Mouse (Mus musculus): ENCODE measurements at regions not wholly inside any gene's neighbourhood (a gene's known extent, or its start where the extent isn't known, plus 50 kb on each side); places are given as distances from the start of the nearest gene placed in this dataset.

- ATAC-seq (ENCODE audit: low read depth) (no peak), DNase-seq (ENCODE audit: low spot score) (no peak)
- H3K9ac ChIP-seq (ENCODE audit: low read depth, low read length), result no peak overlapping the region
- H3K4me1 ChIP-seq (ENCODE audit: control insufficient read depth, insufficient read depth, low read length), result no peaks in the 10 kb centered on the region
- no peak overlapping the region for H3K4me3 ChIP-seq (ENCODE audit: low read depth, low read length)
- H3K36me3 ChIP-seq (ENCODE audit: control insufficient read depth, insufficient read depth, low read length), result no peaks in the 10 kb centered on the region
- H3K27ac ChIP-seq (replicated peaks; ENCODE audit: low read depth, low read length), result no peak overlapping the region
- H3K9me3 ChIP-seq (ENCODE audit: control insufficient read depth, low read length), result no peaks in the 10 kb centered on the region
- 78% methylated on average over 3 of the region's 3 CpGs for WGBS
- H3K27me3 ChIP-seq (replicated peaks; ENCODE audit: control insufficient read depth, insufficient read depth, low read length), result no peaks in the 10 kb centered on the region
- no peak overlapping the region for H3K4me2 ChIP-seq (ENCODE audit: low read depth, low read length)
Observed at GRCm38 (mm10) chr15:7554433-7554832, 156.2 kb upstream of the Egflam start.

- DNase-seq (ENCODE audit: low spot score), result peak; percentile 6
- Histone ChIP-seq H3K36me3 (ENCODE audit: control insufficient read depth, insufficient read depth, low read length) (no peaks in the 10 kb centered on the region), H3K27me3 (replicated peaks; ENCODE audit: control insufficient read depth, insufficient read depth, low read length) (no peaks in the 10 kb centered on the region), H3K4me1 (ENCODE audit: control insufficient read depth, insufficient read depth, low read length) (peaks cover 16% of the 10 kb centered on the region), H3K4me2 (ENCODE audit: low read depth, low read length) (no peak overlapping the region), H3K27ac (replicated peaks; ENCODE audit: low read depth, low read length) (0 out of 2 replicates have a peak overlapping the region, but pooled peaks have one; percentile 18), H3K9me3 (ENCODE audit: control insufficient read depth, low read length) (no peaks in the 10 kb centered on the region), H3K9ac (ENCODE audit: low read depth, low read length) (no peak overlapping the region), H3K4me3 (ENCODE audit: low read depth, low read length) (no peak overlapping the region)
- WGBS, result 41% methylated on average over 4 of the region's 4 CpGs
- ATAC-seq (ENCODE audit: low read depth), result peak; percentile 64
Observed at GRCm38 (mm10) chr15:7563279-7563678, 165.1 kb upstream of the Egflam start.

GRCm38 (mm10) chr15:7563726-7564125 is 165.5 kb upstream of the Egflam start:
- no peak overlapping the region for H3K9ac ChIP-seq (ENCODE audit: low read depth, low read length)
- no peak overlapping the region for H3K4me2 ChIP-seq (ENCODE audit: low read depth, low read length)
- H3K36me3 ChIP-seq (ENCODE audit: control insufficient read depth, insufficient read depth, low read length), result no peaks in the 10 kb centered on the region
- H3K27ac ChIP-seq (replicated peaks; ENCODE audit: low read depth, low read length), result 0 out of 2 replicates have a peak overlapping the region, but pooled peaks have one; percentile 5
- ATAC-seq (ENCODE audit: low read depth) (peak; percentile 87), DNase-seq (ENCODE audit: low spot score) (no peak)
- no peaks in the 10 kb centered on the region for H3K27me3 ChIP-seq (replicated peaks; ENCODE audit: control insufficient read depth, insufficient read depth, low read length)
- WGBS, result 57% methylated on average over 9 of the region's 9 CpGs
- no peak overlapping the region for H3K4me3 ChIP-seq (ENCODE audit: low read depth, low read length)
- peaks cover 16% of the 10 kb centered on the region for H3K4me1 ChIP-seq (ENCODE audit: control insufficient read depth, insufficient read depth, low read length)
- no peaks in the 10 kb centered on the region for H3K9me3 ChIP-seq (ENCODE audit: control insufficient read depth, low read length)

- ATAC-seq (ENCODE audit: low read depth), result no peak
- H3K4me1 ChIP-seq (ENCODE audit: control insufficient read depth, insufficient read depth, low read length), result peaks cover 4% of the 10 kb centered on the region; the same call in 1 of the 2 replicates
Observed at GRCm38 (mm10) chr15:7572221-7572620, 174.0 kb upstream of the Egflam start.

GRCm38 (mm10) chr15:7574264-7574663 is 176.1 kb upstream of the Egflam start:
- Histone ChIP-seq H3K4me3 (ENCODE audit: low read depth, low read length) (no peak overlapping the region), H3K9me3 (ENCODE audit: control insufficient read depth, low read length) (no peaks in the 10 kb centered on the region), H3K36me3 (ENCODE audit: control insufficient read depth, insufficient read depth, low read length) (no peaks in the 10 kb centered on the region), H3K4me2 (ENCODE audit: low read depth, low read length) (no peak overlapping the region), H3K27ac (replicated peaks; ENCODE audit: low read depth, low read length) (no peak overlapping the region), H3K27me3 (replicated peaks; ENCODE audit: control insufficient read depth, insufficient read depth, low read length) (no peaks in the 10 kb centered on the region; the same call in 1 of the 2 replicates), H3K4me1 (ENCODE audit: control insufficient read depth, insufficient read depth, low read length) (peaks cover 4% of the 10 kb centered on the region; the same call in 1 of the 2 replicates), H3K9ac (ENCODE audit: low read depth, low read length) (no peak overlapping the region)
- WGBS, result 73% methylated on average over 3 of the region's 3 CpGs
- no peak for DNase-seq (ENCODE audit: low spot score)
- ATAC-seq (ENCODE audit: low read depth), result no peak

More at GRCm38 (mm10) chr15:7572221-7572620, 174.0 kb upstream of the Egflam start:
- H3K9me3 ChIP-seq (ENCODE audit: control insufficient read depth, low read length), result no peaks in the 10 kb centered on the region
- 83% methylated on average over 1 of the region's 1 CpGs for WGBS
- no peak overlapping the region for H3K4me3 ChIP-seq (ENCODE audit: low read depth, low read length)
- no peaks in the 10 kb centered on the region for H3K36me3 ChIP-seq (ENCODE audit: control insufficient read depth, insufficient read depth, low read length)
- H3K4me2 ChIP-seq (ENCODE audit: low read depth, low read length), result no peak overlapping the region
- H3K27me3 ChIP-seq (replicated peaks; ENCODE audit: control insufficient read depth, insufficient read depth, low read length), result no peaks in the 10 kb centered on the region; the same call in 1 of the 2 replicates
- no peak for DNase-seq (ENCODE audit: low spot score)
- H3K9ac ChIP-seq (ENCODE audit: low read depth, low read length), result no peak overlapping the region
- no peak overlapping the region for H3K27ac ChIP-seq (replicated peaks; ENCODE audit: low read depth, low read length)

GRCm38 (mm10) chr15:7574811-7575210 is 176.6 kb upstream of the Egflam start:
- Histone ChIP-seq H3K4me2 (ENCODE audit: low read depth, low read length) (no peak overlapping the region), H3K4me1 (ENCODE audit: control insufficient read depth, insufficient read depth, low read length) (peaks cover 4% of the 10 kb centered on the region; the same call in 1 of the 2 replicates), H3K27me3 (replicated peaks; ENCODE audit: control insufficient read depth, insufficient read depth, low read length) (no peaks in the 10 kb centered on the region; the same call in 1 of the 2 replicates), H3K9me3 (ENCODE audit: control insufficient read depth, low read length) (no peaks in the 10 kb centered on the region), H3K36me3 (ENCODE audit: control insufficient read depth, insufficient read depth, low read length) (no peaks in the 10 kb centered on the region), H3K9ac (ENCODE audit: low read depth, low read length) (no peak overlapping the region), H3K27ac (replicated peaks; ENCODE audit: low read depth, low read length) (no peak overlapping the region), H3K4me3 (ENCODE audit: low read depth, low read length) (no peak overlapping the region)
- peak; percentile 63 for DNase-seq (ENCODE audit: low spot score)
- 55% methylated on average over 2 of the region's 2 CpGs for WGBS
- ATAC-seq (ENCODE audit: low read depth), result no peak

GRCm38 (mm10) chr15:7578439-7578838 is 180.2 kb upstream of the Egflam start:
- no peak overlapping the region for H3K27ac ChIP-seq (replicated peaks; ENCODE audit: low read depth, low read length)
- no peak overlapping the region for H3K9ac ChIP-seq (ENCODE audit: low read depth, low read length)
- H3K27me3 ChIP-seq (replicated peaks; ENCODE audit: control insufficient read depth, insufficient read depth, low read length), result no peaks in the 10 kb centered on the region; the same call in 1 of the 2 replicates
- peaks cover 4% of the 10 kb centered on the region; the same call in 1 of the 2 replicates for H3K4me1 ChIP-seq (ENCODE audit: control insufficient read depth, insufficient read depth, low read length)
- no peaks in the 10 kb centered on the region for H3K9me3 ChIP-seq (ENCODE audit: control insufficient read depth, low read length)
- no peak overlapping the region for H3K4me2 ChIP-seq (ENCODE audit: low read depth, low read length)
- DNase-seq (ENCODE audit: low spot score), result no peak
- no peak for ATAC-seq (ENCODE audit: low read depth)
- no peaks in the 10 kb centered on the region for H3K36me3 ChIP-seq (ENCODE audit: control insufficient read depth, insufficient read depth, low read length)
- WGBS, result 38% methylated on average over 3 of the region's 3 CpGs
- no peak overlapping the region for H3K4me3 ChIP-seq (ENCODE audit: low read depth, low read length)

- no peak overlapping the region for H3K27ac ChIP-seq (replicated peaks; ENCODE audit: low read depth, low read length)
- H3K27me3 ChIP-seq (replicated peaks; ENCODE audit: control insufficient read depth, insufficient read depth, low read length), result no peaks in the 10 kb centered on the region
- H3K9ac ChIP-seq (ENCODE audit: low read depth, low read length), result no peak overlapping the region
- no peak overlapping the region for H3K4me3 ChIP-seq (ENCODE audit: low read depth, low read length)
- ATAC-seq (ENCODE audit: low read depth) (no peak), DNase-seq (ENCODE audit: low spot score) (no peak)
- H3K4me1 ChIP-seq (ENCODE audit: control insufficient read depth, insufficient read depth, low read length), result no peaks in the 10 kb centered on the region
- no peaks in the 10 kb centered on the region for H3K36me3 ChIP-seq (ENCODE audit: control insufficient read depth, insufficient read depth, low read length)
- no peaks in the 10 kb centered on the region for H3K9me3 ChIP-seq (ENCODE audit: control insufficient read depth, low read length)
- 70% methylated on average over 3 of the region's 3 CpGs for WGBS
- H3K4me2 ChIP-seq (ENCODE audit: low read depth, low read length), result no peak overlapping the region
Observed at GRCm38 (mm10) chr15:7587210-7587609, 189.0 kb upstream of the Egflam start.

- no peaks in the 10 kb centered on the region for H3K9me3 ChIP-seq (ENCODE audit: control insufficient read depth, low read length)
- H3K36me3 ChIP-seq (ENCODE audit: control insufficient read depth, insufficient read depth, low read length), result no peaks in the 10 kb centered on the region
- H3K4me1 ChIP-seq (ENCODE audit: control insufficient read depth, insufficient read depth, low read length), result no peaks in the 10 kb centered on the region
- no peak for DNase-seq (ENCODE audit: low spot score)
- ATAC-seq (ENCODE audit: low read depth), result no peak
- H3K4me2 ChIP-seq (ENCODE audit: low read depth, low read length), result no peak overlapping the region
- H3K27ac ChIP-seq (replicated peaks; ENCODE audit: low read depth, low read length), result no peak overlapping the region
- H3K9ac ChIP-seq (ENCODE audit: low read depth, low read length), result no peak overlapping the region
- H3K4me3 ChIP-seq (ENCODE audit: low read depth, low read length), result no peak overlapping the region
- no peaks in the 10 kb centered on the region for H3K27me3 ChIP-seq (replicated peaks; ENCODE audit: control insufficient read depth, insufficient read depth, low read length)
Observed at GRCm38 (mm10) chr15:7591486-7591885, 193.3 kb upstream of the Egflam start.

Measured in embryonic facial prominence, embryonic 14.5 days (tissue).